Mouse (Mus musculus): Measurements from ENCODE around the gene Itpa.

DNA sequence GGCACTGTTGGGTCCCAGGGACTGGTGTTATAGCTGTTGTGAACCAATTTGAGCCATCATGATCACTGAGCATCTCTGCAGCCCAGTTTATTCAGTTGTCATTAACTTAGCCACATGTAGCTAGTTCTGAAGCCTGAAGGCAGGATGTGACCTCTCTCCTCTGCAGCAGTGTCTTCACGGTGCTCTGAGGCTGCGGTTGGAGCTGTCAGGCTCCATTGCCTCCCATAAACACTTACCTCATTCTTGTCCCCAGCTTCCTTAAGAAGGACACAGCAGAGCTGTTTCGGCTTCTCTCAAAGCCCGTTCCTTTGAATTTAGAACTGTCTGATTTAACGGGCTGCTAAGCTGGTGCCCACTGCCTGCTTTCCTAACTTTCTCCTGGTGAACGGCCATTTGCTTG, 12.5 kb downstream of the Itpa start:
- TF ChIP-seq POLR2A (IDR thresholded peaks at IDR 0.05; ENCODE audit: low read depth, low read length) (no peak), CTCF (IDR thresholded peaks at IDR 0.05; ENCODE audit: extremely low read depth, insufficient read length, insufficient replicate concordance, low read depth, low read length) (no peak)
